Mouse (Mus musculus) gonadal fat pad, adult 2 months (tissue): ENCODE data around the gene Bicral. TPM values are rescaled to one million over a fixed set of nuclear protein-coding genes. Genes with fewer than 3 reads are reported as not detected.
"Not testable (repeated sequence)": the region's sequence is repeated elsewhere in the genome, so short reads cannot be mapped to it uniquely, and the experiment has no call there.

Experiments used
- DNase-seq: peaks from one replicate; pipeline ENCODE4 v3.0.0-alpha.2; 2012; ENCODE audit warnings: low read depth
- polyA plus RNA-seq: library from polyadenylated mRNA; depleted of rRNA; stranded (reverse); fragments of >200 nt; gene quantifications from 2 replicates; pipeline ENCODE4 v1.2.3, GENCODE M21; 2012

Gene Bicral
- polyA plus RNA-seq, 1 experiment, result 7.5 TPM

DNA sequence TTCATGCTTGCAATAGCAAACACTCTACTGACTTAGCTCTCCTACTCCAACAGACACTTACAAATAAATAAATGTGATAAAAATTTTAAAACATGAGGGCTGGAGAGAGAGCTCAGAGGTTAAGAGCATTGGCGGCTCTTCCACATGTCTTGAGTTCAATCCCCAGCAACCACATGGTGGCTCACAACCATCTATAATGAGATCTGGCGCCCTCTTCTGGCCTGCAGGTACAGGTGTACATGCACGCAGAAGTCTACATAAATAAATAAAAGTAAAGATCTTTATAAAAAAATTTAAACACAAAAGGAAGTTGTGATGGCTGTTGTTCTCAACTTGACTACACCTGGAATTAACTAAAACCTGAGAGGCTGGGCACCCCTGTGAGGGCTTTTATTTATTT, 17.3 kb upstream of the Bicral start:
- no peak for DNase-seq

DNA sequence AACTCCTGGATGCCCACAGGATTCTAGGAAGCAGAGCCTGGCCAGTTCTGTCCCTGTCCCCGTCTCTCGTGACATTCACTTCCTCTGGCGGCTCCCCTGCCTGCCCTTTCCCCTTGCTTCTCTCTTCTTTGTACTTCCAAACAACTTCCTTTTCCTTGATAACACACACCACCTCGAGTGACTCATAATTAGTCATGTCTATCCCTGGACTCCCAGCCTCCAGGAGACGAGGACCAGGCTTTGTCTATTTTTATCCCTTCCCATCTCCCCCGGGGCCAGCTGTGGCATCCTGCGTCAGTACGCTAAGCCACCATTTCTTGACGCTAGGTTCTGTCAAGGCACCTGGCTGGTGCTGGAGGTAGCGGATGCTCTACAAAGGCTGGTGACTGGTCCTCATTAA, 15.9 kb upstream of the Bicral start:
- no peak for DNase-seq

DNA sequence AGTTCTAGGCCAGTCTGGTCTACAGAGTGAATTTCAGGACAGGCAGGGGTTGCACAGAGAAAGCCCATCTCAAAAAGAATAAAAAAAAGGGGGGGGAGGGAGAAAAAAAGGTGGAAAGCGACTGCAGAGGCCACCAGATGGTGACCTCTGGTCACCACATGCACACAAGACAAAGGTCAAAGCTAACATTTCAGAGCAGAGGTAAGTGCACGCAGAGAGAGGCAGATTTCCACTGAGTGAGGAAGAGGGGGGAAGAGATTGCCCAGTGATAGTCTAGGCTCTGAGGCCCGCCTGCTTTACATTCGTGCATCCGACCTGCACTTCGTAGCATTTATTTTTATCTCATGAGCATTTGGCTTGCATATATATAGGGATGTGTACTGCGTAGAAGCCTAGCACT, 14.5 kb upstream of the Bicral start:
- no peak for DNase-seq

DNA sequence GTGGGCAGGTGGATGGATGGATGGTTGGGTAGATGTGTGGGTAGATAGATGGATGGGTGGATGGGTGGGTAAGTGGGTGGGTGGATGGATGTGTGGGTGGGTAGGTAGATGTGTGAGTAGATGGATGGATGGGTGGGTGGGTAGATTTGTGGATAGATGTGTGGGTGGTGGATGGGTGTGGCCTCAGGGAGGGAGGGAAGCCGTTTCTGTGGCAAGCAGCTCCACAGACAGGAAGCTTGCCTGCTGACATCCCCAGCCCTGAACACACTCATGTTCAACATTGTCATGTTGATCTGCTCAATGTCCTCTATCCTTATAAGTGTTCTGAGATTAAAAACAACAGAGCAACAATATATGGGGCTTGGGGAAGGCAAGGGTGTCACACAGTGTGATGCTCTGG, 12.6 kb upstream of the Bicral start:
- no peak for DNase-seq

DNA sequence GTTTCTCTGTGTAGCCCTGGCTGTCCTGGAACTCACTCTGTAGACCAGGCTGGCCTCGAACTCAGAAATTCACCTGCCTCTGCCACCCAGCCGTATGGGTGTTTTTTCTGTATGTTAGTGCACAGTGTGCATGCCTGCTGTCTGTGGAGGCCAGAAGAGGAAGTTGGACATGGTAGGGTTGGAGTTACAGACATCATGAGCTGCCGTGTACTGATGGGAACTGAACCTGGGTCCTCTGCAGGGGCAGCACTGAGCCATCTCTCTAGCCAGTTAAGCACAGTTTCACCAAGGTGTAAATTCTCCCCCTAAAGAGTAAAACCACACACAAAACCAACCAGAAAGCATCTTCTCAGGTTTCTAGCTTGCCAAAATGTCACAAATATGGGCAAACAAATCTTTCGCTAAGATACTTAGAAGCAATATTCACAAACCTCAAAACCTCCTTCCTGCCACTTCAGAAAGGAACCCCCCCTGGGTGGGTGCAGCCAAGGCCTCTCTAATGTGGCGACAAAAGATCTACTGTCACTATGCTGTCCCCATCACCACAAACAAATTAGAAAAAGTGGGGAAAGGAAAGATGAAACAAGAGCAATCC, 12.0 kb upstream of the Bicral start:
- DNase-seq, result no peak

DNA sequence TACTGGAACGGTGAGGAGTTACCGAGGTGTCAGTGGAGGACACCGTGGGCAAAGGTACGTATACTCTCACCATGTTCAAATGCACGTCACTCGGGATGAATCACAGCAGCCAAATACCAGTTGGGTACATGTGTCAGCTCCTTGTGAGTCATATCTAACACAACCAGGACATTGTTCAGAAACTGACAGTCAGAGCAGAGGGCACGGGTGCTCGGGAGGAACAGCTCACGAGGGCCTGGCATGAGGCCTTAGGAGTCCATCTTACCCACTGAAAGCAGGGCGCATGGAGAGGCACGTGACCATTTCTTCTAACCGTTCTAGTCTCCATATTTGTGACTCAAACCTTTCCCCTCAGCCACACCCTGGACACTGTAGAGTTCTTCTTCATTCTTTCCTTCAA, 8.6 kb upstream of the Bicral start:
- DNase-seq, result no peak

DNA sequence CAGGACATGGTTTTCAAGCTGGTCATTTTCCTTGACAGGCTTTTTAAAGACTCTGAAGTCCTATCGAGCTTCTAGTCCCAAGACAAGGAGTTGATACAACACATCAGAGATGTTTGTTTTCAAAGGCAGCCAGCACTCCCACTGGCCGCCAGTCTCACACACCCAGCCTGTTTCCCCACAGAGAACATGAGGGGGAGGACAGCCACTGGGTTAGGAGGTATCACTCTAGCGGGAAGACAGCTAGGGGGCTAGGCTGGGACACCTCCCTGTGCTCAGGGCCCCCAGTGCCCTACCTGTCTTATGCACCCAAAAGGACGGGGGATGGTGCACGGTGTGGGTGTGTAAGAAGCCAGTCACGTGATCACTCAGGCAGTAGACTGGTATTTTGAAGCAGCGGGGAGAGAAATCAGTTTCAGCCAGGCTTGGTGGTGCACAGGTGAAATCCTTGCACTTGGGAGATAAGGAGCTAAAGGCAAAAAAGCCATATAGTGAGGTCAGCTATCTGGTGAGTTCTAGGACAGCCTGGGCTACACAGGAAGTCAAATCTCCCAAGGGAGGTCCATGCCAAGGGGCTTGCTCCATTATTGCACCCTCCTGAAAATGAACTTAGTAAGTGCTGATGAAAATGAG, 6.4 kb upstream of the Bicral start:
- DNase-seq, result no peak

DNA sequence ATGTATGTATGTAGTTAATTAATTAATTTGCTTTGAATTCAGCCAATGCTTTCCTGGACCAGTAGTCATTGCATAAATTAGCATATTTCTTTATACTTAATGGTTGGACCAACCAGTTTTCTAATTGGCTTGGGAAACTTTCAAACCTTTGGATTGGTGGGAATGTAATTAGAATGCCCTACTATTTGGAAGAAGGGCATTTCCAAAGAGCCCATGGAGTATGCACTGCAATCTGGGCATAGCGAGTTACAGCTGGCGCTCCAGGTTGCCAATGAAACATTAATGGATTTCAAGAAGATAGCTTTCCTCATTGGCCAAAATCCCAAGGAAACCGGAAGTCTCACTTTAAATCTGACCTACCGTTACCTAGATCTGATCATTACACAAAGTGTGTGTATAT, 1.8 kb upstream of the Bicral start:
- no peak for DNase-seq

DNA sequence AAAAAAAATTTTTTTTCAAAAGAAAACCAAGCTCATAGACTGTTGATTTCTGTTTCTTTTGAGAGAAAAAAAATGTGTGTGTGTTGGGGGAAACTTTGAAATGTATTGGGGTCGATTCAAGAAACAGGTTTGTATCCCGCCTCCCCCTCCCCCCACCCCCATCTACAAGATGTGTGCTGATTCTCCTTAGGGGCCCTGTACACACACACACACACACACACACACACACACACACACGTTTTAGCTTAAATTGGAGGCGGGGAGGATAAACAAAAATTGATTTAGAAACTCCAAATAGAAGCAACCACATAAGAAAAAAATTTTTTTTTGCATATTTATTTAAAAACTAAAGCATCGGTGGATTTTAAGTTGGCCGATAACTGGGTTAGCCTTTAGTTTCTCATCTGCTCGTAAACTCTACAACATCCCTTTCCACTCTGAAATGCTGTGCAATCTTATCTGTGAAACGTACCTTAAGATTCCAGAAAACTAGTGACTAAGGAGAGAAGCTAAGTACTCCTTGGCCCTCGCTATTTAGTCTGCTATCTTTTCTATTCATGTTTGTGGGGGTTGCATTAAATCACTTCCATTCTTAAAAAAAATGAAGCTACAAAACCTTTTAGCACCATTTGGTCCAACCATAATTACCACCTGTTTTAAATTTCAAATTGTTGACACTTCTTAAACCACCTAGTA, 615 bp upstream of the Bicral start:
- DNase-seq, result no peak

DNA sequence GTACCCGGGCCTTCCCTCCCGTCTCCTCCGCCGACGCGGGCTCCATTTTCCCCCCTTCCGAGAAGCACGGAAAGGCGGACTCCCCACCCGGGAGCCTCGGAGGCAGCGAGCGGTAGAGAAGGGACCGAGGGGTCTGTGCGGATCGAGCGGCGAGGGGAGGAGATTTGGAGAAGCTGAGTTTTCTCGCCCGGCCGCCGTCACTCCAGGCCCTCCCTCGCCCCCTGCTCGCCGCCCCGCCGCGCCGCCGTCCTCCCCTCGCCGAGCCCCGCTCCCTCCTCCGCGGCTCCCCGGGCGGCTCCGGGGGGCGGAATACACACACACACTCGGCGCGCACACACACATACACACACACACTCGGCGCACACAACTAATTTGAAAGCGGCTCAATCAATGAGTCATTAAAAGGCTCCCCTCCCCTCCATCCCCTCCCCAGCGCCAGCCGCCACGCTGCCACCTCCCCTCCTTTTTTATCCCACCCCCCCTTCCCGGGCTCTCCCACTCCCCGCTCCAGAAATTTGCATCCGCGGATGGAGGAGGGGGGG, 850 bp downstream of the Bicral start:
- no peak for DNase-seq

DNA sequence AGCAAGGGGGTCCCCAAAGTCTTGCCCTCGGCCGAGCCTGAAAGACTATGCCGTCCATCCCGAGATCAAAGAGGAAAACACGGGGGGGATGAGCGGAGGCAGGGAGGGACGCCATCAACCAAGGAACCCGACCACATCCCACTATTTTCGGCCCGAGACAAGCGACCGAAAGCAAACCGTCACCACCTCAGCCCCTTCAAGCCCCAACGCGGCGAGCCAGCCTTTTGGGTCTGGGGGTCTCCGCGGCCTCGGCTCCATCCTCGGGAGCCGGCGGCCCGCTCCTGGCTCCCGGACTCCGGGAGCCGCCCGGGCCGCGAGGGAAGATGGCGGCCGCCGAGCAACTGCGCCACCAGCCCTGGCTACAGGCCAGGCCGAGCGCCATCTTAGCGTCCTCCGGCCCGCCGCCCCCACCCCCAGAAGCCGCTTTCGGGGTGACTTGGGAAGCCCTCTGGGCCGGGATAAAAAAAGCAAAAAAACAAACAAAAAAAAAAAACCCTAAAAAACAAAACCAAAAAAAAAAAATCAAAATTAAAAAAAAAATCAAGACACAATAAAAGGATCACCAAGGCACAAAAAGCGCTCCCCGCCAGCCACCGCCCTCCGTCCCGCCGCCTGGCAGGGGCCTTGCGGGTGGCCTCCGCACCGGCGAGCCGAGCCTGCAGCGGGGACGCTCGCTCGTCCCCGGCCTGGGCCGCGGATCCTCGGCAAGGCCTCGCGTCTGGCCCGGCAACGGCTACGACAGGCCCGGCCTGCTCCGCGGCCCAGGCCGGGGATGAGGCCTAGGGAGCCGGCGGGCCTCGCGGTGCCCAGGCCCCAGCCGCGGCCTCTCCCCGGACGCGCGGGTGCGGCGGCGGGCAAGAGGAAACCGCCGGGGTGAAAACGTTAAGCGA, 1.6 kb downstream of the Bicral start:
- no peak for DNase-seq

DNA sequence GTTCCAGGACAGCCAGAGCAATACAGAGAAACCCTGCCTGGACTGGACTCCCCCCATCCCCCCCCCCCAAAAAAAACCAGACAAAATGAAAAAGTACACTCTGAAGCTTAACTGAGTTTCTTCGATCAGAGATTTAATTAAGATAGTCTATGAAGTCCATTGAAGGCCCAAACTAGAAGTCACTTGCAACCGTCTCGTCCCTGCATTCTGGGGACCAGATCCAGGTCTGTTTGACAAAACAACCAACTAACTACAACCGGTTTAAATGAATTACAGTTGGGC, 2.2 kb downstream of the Bicral start:
- no peak for DNase-seq

DNA sequence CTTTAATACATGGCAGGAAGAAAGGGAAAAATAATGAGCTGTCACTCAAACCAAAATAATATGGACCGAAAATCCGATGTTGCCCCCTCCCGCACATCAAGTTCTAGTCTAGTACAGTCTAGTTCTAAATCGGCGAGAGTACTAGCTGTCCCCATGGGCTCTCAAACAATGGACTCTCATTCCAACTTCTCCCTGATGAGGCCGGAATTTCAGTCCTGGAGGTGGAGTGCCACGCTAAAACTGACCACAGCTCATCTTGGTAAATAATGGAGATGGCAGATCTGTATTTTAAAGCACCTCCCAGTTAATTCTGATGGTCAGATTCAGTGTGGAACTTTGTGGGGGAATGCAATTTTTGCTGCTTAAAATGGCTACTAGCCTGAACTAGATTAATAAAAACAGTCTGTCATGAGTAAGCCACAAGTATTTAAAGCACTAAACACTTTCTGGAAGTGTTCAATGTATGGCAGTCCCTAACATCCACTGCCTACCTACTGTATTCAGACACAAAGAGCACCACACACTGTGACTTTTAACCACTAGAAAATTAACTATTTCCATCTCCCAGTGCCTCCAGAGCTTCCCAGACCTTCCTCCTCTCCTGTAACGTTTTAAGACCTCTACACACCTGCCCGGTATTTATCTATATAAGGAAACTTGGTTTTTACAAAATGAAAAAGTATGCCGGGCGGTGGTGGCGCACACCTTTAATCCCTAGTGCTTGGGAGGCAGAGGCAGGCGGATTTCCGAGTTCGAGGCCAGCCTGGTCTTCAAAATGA, 2.8 kb downstream of the Bicral start:
- no peak for DNase-seq

DNA sequence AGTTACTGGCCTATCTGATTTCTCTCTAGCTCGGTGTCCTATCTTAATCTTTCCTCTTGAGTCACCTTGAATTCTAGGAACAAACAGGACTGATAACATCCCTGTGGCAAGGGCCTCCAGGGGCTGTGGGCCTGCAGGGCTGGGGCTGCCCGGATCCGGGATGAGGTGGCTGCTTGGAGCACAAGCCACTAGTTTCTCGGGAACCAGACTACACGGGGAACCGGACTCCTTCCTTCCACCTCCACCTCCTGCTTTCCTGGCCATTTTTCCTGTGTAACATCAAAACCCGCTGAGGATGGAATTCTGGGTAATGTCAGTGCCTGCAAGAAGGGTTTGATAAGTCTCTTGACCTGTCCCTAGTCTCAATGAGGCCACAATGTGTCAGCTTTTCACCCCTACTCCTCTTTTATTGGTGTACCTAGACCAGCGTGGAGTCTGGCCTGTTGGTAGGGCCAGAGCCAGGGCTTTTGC, 3.6 kb downstream of the Bicral start:
- DNase-seq, result no peak

DNA sequence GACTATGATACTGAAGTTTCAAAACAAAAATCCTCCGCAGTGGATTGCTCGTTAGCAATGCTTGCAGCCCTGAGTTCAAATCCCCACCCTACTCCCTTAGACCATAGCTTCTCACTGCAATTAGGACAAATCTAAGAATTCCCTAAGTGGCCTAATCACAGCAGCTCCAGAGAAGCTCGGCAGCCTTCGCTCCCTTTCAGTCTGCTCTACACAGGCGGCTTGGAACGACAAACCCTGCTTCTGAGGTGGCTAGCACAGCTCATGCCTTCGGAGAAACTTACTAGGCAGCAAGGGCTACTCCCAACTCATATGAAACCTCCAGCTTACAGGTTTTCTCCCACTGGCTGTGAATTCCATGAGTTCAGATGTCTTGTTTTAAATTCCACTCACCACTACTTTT, 4.2 kb downstream of the Bicral start:
- no peak for DNase-seq

DNA sequence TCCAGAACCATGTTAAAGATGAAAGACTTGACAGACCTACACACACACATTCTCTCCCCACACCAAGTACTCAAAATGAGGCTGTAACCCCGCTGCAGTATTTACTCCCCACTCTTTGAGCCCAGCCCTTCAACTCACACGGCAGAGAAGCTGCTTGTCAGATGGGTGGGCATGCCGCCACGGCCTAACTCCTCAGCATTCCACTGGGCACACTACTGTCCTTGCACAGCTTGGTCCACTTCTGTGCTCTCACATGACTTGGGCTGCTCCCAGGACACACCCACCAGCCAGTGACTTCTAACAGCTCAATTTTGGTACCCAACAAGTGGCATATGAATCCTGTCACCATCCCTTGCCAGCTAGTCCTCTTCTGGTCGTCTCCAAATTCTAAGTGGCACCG, 5.0 kb downstream of the Bicral start:
- DNase-seq, result no peak

DNA sequence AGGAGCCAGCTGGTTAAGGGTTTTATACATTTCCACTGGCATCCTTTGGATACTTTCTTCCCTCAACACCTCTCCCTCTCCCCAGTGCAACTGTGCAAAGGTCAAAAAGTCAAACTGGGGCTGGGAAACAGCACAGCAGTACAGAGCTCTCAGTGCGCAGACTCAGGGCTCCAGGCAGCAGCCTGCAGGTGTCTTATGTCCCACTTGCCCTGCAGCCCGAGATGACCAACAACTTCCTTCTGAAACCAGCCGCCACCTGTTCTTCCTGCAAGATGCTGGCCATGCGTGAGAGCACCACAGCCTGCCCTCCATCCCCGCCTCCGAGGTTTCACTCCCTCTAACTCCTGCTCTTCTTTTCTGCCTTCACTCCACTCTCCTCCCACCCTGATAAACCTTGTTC, 5.6 kb downstream of the Bicral start:
- no peak for DNase-seq

DNA sequence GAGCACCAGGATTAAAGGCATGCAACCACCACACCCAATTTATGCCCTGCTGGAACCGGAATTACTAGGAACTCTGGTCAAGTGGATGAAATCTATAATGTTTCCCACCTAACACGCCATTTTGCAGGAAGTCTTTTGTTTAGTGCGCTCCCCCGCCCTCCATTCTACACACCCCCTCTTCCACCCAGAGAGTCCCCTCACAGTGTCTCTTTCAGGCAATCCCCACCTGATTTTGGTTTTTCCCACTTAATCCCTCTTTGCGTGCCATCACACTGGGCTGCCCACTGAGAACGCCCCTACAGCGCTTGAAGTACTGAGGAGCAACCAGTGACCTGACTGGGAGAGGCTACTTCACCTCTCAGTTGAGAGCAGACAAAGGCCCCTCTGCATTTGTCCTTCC, 11.1 kb downstream of the Bicral start:
- no peak for DNase-seq

DNA sequence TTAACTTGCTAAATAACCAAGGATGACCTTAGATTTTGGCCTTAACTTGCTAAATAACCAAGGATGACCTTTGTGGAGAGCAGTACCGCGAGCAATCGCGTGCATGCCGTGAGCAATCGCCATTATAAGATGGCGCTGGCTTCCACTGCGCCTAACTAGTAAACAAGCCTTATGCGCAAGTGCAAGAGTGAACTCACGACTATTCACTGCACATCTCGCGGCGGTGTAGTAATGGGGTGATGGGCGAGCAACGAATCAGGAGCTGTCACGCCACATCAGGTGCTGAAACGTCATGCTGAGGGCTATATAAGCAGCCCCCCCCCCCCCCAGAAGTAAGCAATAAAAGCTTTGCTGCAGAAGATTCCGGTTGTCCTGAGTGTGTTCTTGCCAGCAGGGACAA, 11.7 kb downstream of the Bicral start:
- not testable (repeated sequence) for DNase-seq

DNA sequence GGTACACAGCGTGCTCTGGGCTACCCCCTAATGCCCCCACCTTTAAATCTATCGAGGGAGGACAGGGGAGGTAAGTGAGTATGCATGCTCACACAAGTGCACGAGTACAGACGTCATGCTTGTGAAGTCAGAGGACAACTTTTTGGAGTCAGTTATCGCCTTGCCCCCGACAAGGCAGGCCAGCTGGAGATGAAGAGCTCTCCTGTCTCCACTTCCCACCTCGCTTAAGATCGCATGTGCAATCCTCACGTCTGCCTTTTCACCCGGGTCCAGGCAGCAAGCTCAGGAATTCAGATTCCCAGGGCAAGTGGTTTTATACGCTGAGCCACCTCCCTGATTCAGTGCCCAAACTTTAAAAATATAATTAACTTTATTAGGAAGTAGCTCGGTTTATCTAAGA, 13.0 kb downstream of the Bicral start:
- no peak for DNase-seq

DNA sequence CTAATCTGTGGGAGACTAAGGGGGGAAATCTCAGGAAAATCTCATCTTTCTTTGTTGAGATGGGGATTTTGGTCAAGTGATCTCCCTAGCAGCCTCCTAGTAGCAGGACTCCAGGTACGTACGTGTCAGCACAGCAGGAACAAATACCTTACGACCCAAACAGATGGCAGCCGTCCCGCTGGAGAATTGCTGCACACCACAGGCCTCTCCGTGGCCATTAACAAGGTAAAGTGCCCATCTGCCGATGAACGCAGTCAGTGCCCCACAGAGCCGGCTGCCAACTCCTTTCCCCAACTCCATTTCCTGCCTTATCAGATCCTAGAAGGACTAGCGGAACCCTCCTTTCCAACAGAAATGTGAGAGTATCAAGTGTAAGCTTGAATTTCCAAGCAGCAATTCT, 13.5 kb downstream of the Bicral start:
- no peak for DNase-seq

DNA sequence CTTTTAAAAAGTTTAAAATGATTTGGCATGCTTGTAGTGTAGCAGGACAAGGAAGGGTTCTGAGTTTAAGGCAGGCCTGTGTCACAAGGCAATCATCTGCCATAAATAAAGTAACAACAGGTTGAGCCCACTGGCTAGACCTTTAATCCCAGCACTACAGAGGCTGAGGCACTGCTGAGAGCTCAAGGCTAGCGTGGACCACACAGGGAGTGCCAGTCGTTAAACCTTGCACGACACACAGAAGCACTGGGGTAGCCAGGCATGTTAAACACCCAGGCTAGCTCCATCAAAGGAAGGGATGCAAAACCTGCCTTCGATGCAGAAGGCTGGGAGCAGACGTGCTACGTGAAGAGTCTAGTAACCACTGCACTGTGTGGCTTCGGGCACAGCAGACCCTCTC, 14.6 kb downstream of the Bicral start:
- no peak for DNase-seq
